Mouse (Mus musculus) stomach, embryonic 14.5 days (tissue): ENCODE data around the gene Gramd1a. TPM values are rescaled to one million over a fixed set of nuclear protein-coding genes. Genes with fewer than 3 reads are reported as not detected.

Experiments used
- ATAC-seq: fragments of 200-750 bp; cut with Nextera tagmentation; 2 replicates; pipeline ENCODE4 v1.8.0; 2017; ENCODE audit warnings: low read depth, moderate TSS enrichment; ENCODE audit not compliant: insufficient number of reproducible peaks, insufficient read depth, low FRiP score
- H3K27ac ChIP-seq: fragments of 300-500 bp; sonication (generic); 2 replicates; pipeline ENCODE4 v1.5.1; 2014; ENCODE audit warnings: mild to moderate bottlenecking, low read length, moderate library complexity, mixed read lengths
- H3K27me3 ChIP-seq: fragments of 300-500 bp; sonication (generic); 2 replicates; pipeline ENCODE4 v1.6.1; 2014; ENCODE audit warnings: low read length, control low read depth, mixed read lengths; ENCODE audit not compliant: control insufficient read depth, insufficient read depth
- H3K36me3 ChIP-seq: fragments of 300-500 bp; sonication (generic); 2 replicates; pipeline ENCODE4 v1.6.1; 2014; ENCODE audit warnings: mild to moderate bottlenecking, control low read depth, low read length, moderate library complexity, mixed read lengths; ENCODE audit not compliant: control insufficient read depth, insufficient read depth
- H3K4me1 ChIP-seq: fragments of 300-500 bp; sonication (generic); 2 replicates; pipeline ENCODE4 v1.6.1; 2014; ENCODE audit warnings: low read length, control low read depth, mixed read lengths; ENCODE audit not compliant: control insufficient read depth, insufficient read depth
- H3K4me2 ChIP-seq: fragments of 300-500 bp; sonication (generic); replicated peaks from 2 replicates; pipeline ENCODE4 v1.6.1; 2014; ENCODE audit warnings: low read depth, low read length, control low read depth
- H3K4me3 ChIP-seq: fragments of 300-500 bp; sonication (generic); 2 replicates; pipeline ENCODE4 v1.5.1; 2014; ENCODE audit warnings: low read depth, low read length, control low read depth
- H3K9ac ChIP-seq: fragments of 300-500 bp; sonication (generic); replicated peaks from 2 replicates; pipeline ENCODE4 v1.6.1; 2014; ENCODE audit warnings: low read depth, mild to moderate bottlenecking, control low read depth, low read length, moderate library complexity, mixed read lengths
- H3K9me3 ChIP-seq: fragments of 300-500 bp; sonication (generic); 2 replicates; pipeline ENCODE4 v1.6.1; 2016; ENCODE audit warnings: low read depth, low read length, control low read depth; ENCODE audit not compliant: control insufficient read depth
- whole genome bisulfite sequencing: fragments of 180-500 bp; shearing (Covaris S2); extraction: QIAGEN DNeasy Blood & Tissue Kit; methylation state at CpG from one replicate; pipeline ENCODE4 v1.1.7; 2014; 5-methylcytosine and 5-hydroxymethylcytosine counted together
- polyA plus RNA-seq: library from polyadenylated mRNA; unstranded; fragments of >200 nt; fragmentation: Nextera tagmentation; extraction: Ambion mirVana; gene quantifications from 2 replicates; pipeline ENCODE4 v1.2.1, GENCODE M21; 2014

Gene Gramd1a
- polyA plus RNA-seq, 1 experiment from 2014 or later: 62.1 TPM

DNA sequence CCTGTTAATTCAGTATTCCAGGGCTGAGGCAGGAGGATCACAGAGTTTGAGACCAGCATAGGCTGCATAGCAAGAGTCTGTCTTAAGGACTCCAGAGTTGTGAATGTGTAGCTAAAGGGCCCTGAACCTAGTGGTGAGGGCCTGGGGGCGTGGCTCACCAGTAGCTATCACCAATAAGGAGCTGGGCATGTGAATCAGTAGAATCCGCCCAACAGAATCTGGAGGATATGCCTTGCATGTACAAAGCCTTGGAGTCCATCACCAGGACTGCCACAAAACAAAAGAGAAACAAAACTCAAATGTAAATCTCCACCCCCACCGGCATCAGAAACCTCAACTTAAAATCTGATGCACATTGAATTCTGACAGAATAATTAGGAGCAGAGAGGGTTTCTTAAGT is 7.6 kb downstream of the Gramd1a start:
- no peak for ATAC-seq
- 69% methylated on average over 3 of the region's 3 CpGs for WGBS
- 0 out of 2 replicates have a peak overlapping the region, but pooled peaks have one; percentile 80 for H3K4me3 ChIP-seq
- H3K4me2 ChIP-seq: peak overlapping the region; percentile 80
- H3K27me3 ChIP-seq: no peaks in the 10 kb centered on the region
- H3K4me1 ChIP-seq: peaks cover 44% of the 10 kb centered on the region
- peaks cover 9% of the 10 kb centered on the region for H3K36me3 ChIP-seq
- H3K9ac ChIP-seq: no peak overlapping the region
- H3K9me3 ChIP-seq: no peaks in the 10 kb centered on the region
- H3K27ac ChIP-seq: no peak overlapping the region

DNA sequence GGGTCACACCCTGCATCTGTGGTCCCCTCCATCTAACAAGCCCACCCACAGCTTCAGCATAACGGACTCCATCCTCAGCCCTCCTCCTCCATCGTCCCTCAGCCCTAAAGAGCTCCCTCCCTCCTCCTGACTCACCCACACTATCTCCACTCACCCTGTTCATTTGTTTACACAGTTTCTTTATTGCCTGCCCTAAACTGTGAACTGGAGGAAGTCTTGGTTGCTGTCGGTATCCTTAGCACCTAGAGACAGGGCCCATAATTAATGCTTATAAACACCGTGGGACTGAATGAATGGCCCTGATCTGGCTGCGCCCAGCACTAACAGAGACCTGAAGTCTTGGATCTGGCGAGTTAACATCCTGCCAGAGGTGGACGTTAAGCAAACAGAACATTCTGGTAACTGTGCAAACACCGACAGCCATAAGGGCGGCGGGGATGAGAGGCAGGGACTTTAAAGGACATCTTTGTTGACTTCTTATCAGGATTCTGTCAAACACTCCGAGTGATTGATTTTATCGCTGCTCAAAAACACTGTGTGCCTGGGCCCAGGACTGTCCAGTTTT is 10.0 kb downstream of the Gramd1a start:
- peak; percentile 31 for ATAC-seq
- Histone ChIP-seq H3K27ac (no peak overlapping the region), H3K9ac (no peak overlapping the region; the same call in 1 of the 2 replicates), H3K4me2 (no peak overlapping the region), H3K27me3 (no peaks in the 10 kb centered on the region), H3K36me3 (peaks cover 33% of the 10 kb centered on the region), H3K4me1 (peaks cover 39% of the 10 kb centered on the region), H3K4me3 (no peak overlapping the region), H3K9me3 (no peaks in the 10 kb centered on the region)
- 16% methylated on average over 12 of the region's 12 CpGs for WGBS

DNA sequence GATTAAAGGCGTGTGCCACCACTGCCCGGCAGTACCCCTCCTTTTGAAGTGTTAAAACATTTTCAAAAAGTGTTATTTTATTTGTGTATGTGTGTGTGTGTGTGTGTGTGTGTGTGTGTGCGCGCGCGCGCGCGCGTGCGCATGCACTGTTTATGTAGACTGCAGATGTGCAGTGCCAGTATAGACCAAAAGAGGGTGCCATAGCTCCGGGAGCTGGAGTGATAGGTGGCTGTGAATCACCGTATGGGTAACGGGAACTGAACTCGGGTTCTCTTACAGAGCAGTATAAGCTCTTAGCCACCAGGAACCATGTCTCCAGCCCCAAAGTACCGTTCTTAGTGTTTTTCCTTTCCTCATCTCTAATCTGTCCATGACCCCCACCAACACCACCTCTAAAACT is 10.8 kb downstream of the Gramd1a start:
- 94% methylated on average over 16 of the region's 16 CpGs for WGBS
- ATAC-seq: no peak
- H3K9me3 ChIP-seq: no peaks in the 10 kb centered on the region
- H3K27me3 ChIP-seq: no peaks in the 10 kb centered on the region
- no peak overlapping the region for H3K9ac ChIP-seq
- no peak overlapping the region for H3K4me3 ChIP-seq
- H3K27ac ChIP-seq: no peak overlapping the region
- H3K4me1 ChIP-seq: peaks cover 39% of the 10 kb centered on the region
- peaks cover 38% of the 10 kb centered on the region for H3K36me3 ChIP-seq
- H3K4me2 ChIP-seq: no peak overlapping the region

DNA sequence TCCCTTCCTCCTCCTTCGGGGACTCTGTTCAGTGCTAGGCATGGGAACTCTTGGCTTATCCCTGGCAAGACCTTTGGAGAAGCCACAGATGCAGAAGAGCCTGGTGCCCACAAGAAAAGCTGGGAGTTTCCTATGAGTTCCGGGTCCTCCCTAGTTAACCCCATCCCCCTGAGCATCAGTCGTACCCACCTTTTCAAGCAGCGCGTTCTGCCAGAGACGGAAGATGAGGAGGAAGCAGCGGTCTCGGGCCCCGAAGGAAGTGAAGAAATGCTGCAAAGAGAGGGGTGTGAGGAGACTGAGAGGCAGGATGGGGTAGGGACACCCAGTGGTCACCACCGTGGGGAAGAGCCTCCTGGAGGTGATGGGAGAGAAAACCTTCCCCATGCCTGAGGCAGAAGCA is 14.8 kb downstream of the Gramd1a start:
- peaks cover 4% of the 10 kb centered on the region; the same call in 1 of the 2 replicates for H3K4me1 ChIP-seq
- peaks cover 76% of the 10 kb centered on the region for H3K36me3 ChIP-seq
- H3K27me3 ChIP-seq: no peaks in the 10 kb centered on the region
- H3K9me3 ChIP-seq: no peaks in the 10 kb centered on the region
- H3K4me2 ChIP-seq: no peak overlapping the region
- no peak overlapping the region for H3K4me3 ChIP-seq
- no peak overlapping the region for H3K27ac ChIP-seq
- WGBS: 90% methylated on average over 10 of the region's 10 CpGs
- no peak for ATAC-seq
- no peak overlapping the region for H3K9ac ChIP-seq

DNA sequence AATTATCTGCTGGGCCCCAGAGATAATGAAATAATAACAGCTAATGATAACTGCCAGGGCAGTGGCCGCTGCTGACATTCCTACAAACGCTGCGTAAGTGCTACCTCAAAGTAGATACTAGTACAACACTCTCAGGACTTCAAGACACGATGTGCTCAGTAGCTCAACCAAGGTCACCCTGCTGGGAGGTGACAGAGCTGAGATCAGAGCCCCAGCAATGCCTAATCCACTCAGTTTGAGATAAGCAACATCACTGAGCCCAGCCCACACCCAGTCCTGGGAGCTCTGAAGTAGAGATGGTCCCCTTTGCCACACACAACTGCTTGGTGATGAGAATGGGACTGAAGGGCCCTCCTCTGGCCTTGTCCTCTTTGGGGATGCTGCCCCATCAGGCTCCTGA is 15.4 kb downstream of the Gramd1a start:
- Histone ChIP-seq H3K4me3 (no peak overlapping the region), H3K27me3 (no peaks in the 10 kb centered on the region), H3K4me1 (no peaks in the 10 kb centered on the region), H3K36me3 (peaks cover 80% of the 10 kb centered on the region), H3K9ac (no peak overlapping the region), H3K4me2 (no peak overlapping the region), H3K9me3 (no peaks in the 10 kb centered on the region), H3K27ac (no peak overlapping the region)
- no peak for ATAC-seq
- WGBS: 83% methylated on average over 4 of the region's 4 CpGs

DNA sequence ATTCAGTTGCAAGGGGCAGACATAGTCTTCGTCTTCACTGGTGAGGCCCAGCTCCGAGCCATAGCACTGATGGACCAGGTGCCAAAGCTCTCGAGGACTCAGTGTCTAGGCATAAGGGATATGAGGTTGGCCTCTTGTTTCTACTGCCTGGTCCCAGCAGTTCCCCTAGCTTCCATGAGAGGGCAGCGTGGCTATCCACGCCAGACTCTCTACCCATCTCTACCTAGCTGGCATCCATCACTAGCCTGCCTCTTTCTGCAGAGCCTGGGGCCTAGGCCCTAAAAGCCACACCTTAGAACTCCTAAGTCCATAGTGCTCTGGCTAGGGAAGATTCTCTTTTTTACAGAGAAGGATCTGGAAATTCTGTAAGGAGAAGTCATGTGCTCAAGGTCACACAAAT is 15.9 kb downstream of the Gramd1a start:
- Histone ChIP-seq H3K9ac (no peak overlapping the region), H3K9me3 (no peaks in the 10 kb centered on the region), H3K27me3 (no peaks in the 10 kb centered on the region), H3K4me3 (no peak overlapping the region), H3K27ac (no peak overlapping the region), H3K36me3 (peaks cover 78% of the 10 kb centered on the region), H3K4me2 (no peak overlapping the region), H3K4me1 (no peaks in the 10 kb centered on the region)
- ATAC-seq: peak; percentile 33; the same call in 1 of the 2 replicates
- 65% methylated on average over 5 of the region's 5 CpGs for WGBS

DNA sequence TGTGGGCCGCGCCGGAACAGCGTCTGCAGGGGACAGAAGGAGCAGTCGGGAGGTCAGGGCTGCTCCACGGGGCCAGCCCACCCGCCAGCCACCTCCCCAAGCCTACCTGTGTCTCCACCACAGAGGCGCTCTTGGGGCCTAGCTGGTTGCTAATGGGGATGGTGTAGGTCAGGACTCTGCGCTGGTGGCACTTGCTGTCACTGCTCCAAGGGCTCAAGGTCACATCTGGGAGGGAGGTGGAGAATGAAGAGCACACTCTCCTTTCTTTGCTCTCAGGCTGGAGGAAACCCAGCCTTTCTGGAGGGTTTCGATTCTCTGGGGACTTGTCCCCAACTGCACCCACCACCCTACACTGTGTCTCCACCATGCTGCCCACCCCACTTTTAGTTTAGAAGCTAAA is 20.0 kb downstream of the Gramd1a start:
- Histone ChIP-seq H3K27me3 (no peaks in the 10 kb centered on the region), H3K4me1 (no peaks in the 10 kb centered on the region), H3K36me3 (peaks cover 88% of the 10 kb centered on the region), H3K27ac (no peak overlapping the region), H3K4me3 (no peak overlapping the region), H3K4me2 (no peak overlapping the region), H3K9me3 (no peaks in the 10 kb centered on the region), H3K9ac (no peak overlapping the region)
- no peak for ATAC-seq
- WGBS: 93% methylated on average over 10 of the region's 10 CpGs

DNA sequence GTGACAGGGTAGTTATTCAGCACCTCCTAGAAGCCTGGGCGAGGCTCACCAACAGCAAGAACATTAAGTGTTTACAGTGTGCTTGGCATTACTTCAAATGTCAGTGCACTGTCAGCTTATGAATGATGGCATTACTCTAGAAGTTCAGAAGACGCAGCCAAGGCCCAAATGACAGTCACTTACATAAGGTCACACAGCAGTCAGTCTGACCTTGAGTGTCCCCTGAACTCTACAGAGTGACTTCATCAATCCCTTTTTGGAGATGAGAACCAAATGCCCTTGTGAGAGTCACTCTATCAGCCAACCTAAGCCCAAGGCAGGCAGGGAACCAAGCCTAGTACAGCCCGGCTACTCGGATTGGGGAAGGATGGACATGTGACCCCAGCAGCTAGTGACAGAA is 23.8 kb downstream of the Gramd1a start:
- no peaks in the 10 kb centered on the region for H3K27me3 ChIP-seq
- no peak overlapping the region for H3K4me2 ChIP-seq
- H3K36me3 ChIP-seq: peaks cover 75% of the 10 kb centered on the region
- H3K9me3 ChIP-seq: no peaks in the 10 kb centered on the region
- ATAC-seq: no peak
- no peak overlapping the region for H3K4me3 ChIP-seq
- H3K4me1 ChIP-seq: no peaks in the 10 kb centered on the region
- no peak overlapping the region for H3K27ac ChIP-seq
- WGBS: 88% methylated on average over 4 of the region's 4 CpGs
- H3K9ac ChIP-seq: no peak overlapping the region

DNA sequence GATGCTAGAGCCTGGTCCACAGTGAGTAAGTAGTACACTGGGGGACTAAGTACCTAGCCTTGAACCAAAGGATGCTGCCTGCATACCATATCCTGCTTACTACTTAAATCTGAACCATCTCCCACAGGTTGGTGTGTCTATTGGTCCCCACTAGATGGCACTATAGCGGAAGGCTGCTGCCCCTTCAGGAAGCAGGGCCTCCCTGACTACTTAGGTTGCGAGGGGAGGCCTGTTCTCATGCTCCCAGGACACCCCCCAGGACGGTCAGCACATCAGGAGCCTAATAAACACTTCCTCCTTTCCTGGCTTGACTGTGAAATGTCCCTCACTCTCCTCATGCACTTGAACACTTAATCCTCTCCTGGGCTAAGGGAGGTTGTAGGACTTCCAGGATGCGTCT is 24.9 kb downstream of the Gramd1a start:
- Histone ChIP-seq H3K4me3 (no peak overlapping the region), H3K27me3 (peaks cover 6% of the 10 kb centered on the region; the same call in 1 of the 2 replicates), H3K4me1 (0 out of 2 replicates have a peak, but pooled peaks cover 4% of the 10 kb centered on the region), H3K9me3 (no peaks in the 10 kb centered on the region), H3K9ac (no peak overlapping the region), H3K4me2 (no peak overlapping the region), H3K36me3 (peaks cover 66% of the 10 kb centered on the region), H3K27ac (no peak overlapping the region)
- WGBS: 31% methylated on average over 4 of the region's 4 CpGs
- 0 out of 2 replicates have a peak, but pooled peaks have one; percentile 25 for ATAC-seq
